Mouse (Mus musculus) central nervous system, embryonic 14 days (tissue): Measurements from ENCODE around the gene Esrrg. TPM values are rescaled to one million over a fixed set of nuclear protein-coding genes. Genes with fewer than 3 reads are reported as not detected.

Experiments
- polyA plus RNA-seq: library from polyadenylated mRNA; depleted of rRNA; stranded (reverse); fragments of >200 nt; gene quantifications from 2 replicates; pipeline ENCODE4 v1.2.3, GENCODE M21; 2012; rRNA removed

Gene Esrrg
- 15.2 and 17.1 TPM in 2 replicates for polyA plus RNA-seq

DNA sequence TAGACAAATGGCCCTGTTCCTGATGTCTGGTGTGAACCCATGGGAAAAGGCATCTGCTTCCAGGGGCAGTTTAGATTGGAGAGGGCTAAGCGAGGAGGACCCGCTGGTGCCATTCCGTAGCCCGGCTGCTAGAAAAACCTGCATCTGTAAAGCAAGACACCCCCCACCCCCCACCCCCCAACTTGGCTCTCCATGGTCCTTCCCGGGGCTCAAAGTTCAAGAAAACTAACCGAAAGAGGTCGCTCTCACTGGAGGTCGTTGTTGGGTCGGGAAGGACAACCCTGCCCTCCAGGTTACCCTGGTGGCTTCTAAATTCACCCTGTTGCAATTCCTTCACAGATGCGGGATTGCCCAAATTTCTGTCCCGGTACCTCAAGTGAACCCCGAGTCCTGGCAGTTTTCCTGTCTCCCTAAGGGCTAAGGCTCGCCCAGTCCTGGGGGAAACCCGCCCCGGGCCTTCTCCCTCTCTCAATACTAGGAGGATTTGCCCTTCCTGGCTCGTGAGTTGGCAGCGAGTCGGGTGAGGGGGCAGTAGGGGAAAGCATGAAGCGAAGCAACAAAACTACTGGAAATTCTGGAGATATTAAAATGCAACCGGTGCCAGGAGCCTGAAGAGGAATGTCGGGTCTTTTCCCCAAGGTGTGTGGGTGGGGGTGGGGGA, at the start of gene Esrrg:
TSS of gene Esrrg (plus strand) at position 531 of the 661 bp plus-strand sequence.

DNA sequence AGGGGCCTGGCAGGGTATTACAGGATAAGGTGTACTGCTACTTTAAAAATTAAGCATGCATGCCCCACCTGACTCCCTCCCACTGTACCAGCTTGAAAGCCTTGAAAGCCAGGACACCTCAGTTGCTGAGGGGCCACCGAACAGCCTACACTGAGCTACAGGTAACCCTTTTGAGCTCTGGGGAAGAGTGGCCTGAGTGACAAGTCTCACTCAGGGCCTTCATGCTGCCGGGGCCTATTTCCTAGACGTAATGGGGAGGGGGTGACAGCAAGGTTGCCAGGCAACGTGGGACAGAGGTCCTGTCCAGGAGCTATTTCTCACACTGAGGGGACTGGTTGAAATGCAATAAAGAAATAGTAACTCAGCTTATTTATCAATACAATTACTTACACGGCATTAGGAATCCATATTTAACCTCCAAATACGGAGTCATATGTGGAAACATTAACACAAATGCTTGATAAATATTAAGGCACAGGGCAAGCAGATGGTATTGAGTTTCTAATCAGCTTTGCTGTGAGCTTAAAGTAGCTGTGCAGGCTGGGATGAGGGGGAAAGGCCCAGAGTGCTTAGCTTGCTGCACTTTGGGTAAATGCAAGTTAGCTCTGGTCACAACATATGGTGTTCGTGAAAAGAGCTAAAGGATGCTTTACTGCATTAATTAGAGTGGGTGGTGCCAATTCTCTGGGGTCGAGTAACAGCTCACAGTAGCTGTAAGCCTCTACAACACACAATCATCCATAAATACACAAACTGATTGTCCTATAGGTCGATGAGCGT, 653.5 kb downstream of the Esrrg start, which contains the start of gene Ush2a:
TSS of gene Ush2a (plus strand) at position 121 of the 780 bp plus-strand sequence.

